Mouse (Mus musculus): ENCODE measurements around the gene Sppl3. TPM values are rescaled to one million over a fixed set of nuclear protein-coding genes. Genes with fewer than 3 reads are reported as not detected.

Gene Sppl3
- total and polyA plus RNA-seq, 2 experiments = 8.7 to 24.0 TPM

DNA sequence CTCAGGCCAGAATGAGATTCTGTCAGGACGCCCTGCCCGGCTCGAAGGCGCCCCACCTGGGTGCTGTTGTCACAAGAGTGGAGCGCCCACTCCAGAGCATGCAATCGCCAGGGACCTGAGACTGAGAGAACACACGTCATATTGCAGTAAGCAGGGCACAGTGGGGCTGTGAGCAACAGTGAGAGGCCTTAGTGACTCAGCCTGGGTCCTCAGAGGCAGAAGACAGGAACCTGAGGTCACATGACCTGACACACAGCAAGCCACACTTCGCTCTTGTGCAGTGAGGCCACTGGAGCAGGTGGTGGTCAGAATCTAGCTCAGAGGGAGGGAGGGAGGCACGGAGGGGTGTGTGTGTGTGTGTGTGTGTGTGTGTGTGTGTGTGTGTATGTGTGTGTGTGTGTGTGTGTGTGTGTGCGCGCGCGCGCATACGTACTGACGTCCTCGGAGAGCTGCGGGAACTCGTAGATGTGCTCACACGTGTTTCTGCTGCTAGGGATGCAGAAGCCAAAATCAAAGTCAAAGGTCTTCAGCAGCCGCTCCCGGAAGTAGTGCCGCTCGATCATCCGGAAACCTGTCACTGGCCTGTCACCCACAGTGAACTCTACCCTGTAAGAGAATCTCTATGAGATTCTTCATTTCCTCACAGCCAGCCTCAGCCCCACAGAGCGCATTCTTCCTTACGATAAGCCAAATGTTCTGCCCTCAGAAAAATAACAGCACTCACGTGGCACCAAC is 115.8 kb downstream of the Sppl3 start:
- peaks cover 6% of the 10 kb centered on the region; the same call in 1 of the 2 replicates for H3K36me3 ChIP-seq (ENCODE audit: control insufficient read depth, insufficient read depth, low read length)
- no peak overlapping the region for H3K4me3 ChIP-seq (ENCODE audit: insufficient read depth, low read depth, low read length)
- no peaks in the 10 kb centered on the region for H3K27me3 ChIP-seq (ENCODE audit: control insufficient read depth, insufficient read depth, low read length)
- no peaks in the 10 kb centered on the region for H3K79me2 ChIP-seq (ENCODE audit: control insufficient read depth, insufficient read depth, low read length)
- no peak overlapping the region for H3K27ac ChIP-seq (replicated peaks; ENCODE audit: insufficient read depth, low read depth, low read length)
- no peak for DNase-seq (ENCODE audit: extremely low read depth, low read depth, low spot score)
- no peaks in the 10 kb centered on the region for H3K4me1 ChIP-seq (ENCODE audit: control insufficient read depth, insufficient read depth, low read length)
- H3K9ac ChIP-seq (ENCODE audit: low read depth, low read length) = no peak overlapping the region
- no peak for TF ChIP-seq CTCF (IDR thresholded peaks at IDR 0.05; ENCODE audit: low read depth, low read length)
- TF ChIP-seq POLR2A (IDR thresholded peaks at IDR 0.05; ENCODE audit: extremely low read depth, insufficient read depth, low read length) = no peak
- WGBS = 92% methylated on average over 28 of the region's 28 CpGs

DNA sequence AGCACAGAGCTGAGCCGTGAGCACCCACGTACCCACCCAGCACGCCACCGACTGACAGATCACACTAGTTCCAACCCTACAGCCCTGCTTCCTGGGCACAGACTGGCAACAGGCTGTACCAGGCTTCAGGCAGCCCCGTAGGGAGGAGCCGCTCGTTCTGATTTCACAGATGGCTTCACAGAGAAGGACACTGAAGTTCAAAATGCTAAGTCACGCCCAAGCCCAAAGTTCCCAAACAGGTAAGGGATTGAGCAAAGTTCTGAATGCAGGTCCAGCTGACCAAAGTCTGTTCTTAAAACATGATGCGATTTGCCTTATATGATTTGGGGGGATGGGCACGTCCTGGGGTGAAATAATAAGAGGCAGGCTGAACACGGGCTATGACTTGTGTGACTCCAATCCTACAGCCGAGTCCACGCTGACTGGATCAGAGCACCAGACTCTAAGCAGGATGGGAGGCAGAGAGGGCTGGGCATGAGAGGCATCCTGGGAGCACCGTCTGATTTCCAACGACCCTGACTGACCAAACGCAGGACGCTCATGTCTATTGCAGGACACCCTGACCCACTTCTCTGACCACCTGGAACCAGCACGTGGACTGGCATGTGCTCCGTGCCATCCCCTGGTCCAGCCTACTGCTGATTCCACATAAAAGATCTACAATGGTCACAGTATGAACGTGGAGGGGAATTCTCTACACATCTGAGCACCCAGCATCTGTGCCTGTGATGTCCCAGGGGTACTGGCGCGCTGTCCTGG is 116.7 kb downstream of the Sppl3 start:
- Histone ChIP-seq H3K36me3 (ENCODE audit: control insufficient read depth, insufficient read depth, low read length) (peaks cover 6% of the 10 kb centered on the region; the same call in 1 of the 2 replicates), H3K79me2 (ENCODE audit: control insufficient read depth, insufficient read depth, low read length) (no peaks in the 10 kb centered on the region), H3K27ac (replicated peaks; ENCODE audit: insufficient read depth, low read depth, low read length) (no peak overlapping the region), H3K9ac (ENCODE audit: low read depth, low read length) (no peak overlapping the region), H3K4me3 (ENCODE audit: insufficient read depth, low read depth, low read length) (no peak overlapping the region), H3K27me3 (ENCODE audit: control insufficient read depth, insufficient read depth, low read length) (no peaks in the 10 kb centered on the region), H3K4me1 (ENCODE audit: control insufficient read depth, insufficient read depth, low read length) (no peaks in the 10 kb centered on the region)
- WGBS = 93% methylated on average over 22 of the region's 22 CpGs
- TF ChIP-seq CTCF (IDR thresholded peaks at IDR 0.05; ENCODE audit: low read depth, low read length) (no peak), POLR2A (IDR thresholded peaks at IDR 0.05; ENCODE audit: extremely low read depth, insufficient read depth, low read length) (no peak)
- peak; percentile 34 for DNase-seq (ENCODE audit: extremely low read depth, low read depth, low spot score)

DNA sequence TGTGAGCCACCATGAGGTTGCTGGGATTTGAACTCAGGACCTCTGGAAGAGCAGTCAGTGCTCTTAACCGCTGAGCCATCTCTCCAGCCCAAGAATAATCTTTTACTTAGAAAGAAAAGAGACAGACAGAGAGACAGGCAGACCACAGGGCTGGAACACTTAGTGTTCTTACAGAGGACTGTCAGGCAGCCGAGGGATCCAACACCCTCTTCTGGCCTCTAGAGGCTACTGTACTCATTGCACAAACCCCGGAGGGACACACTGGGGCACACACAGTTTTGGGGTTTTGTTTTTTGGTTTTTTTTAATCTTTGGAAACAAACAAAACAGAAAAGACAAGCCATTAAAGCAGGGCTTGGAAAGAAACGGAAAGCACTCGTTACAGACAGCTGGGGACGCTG is 118.4 kb downstream of the Sppl3 start:
- 93% methylated on average over 6 of the region's 6 CpGs for WGBS
- Histone ChIP-seq H3K27me3 (ENCODE audit: control insufficient read depth, insufficient read depth, low read length) (no peaks in the 10 kb centered on the region), H3K4me1 (ENCODE audit: control insufficient read depth, insufficient read depth, low read length) (peaks cover 9% of the 10 kb centered on the region; the same call in 1 of the 2 replicates), H3K79me2 (ENCODE audit: control insufficient read depth, insufficient read depth, low read length) (peaks cover 3% of the 10 kb centered on the region; the same call in 1 of the 2 replicates), H3K36me3 (ENCODE audit: control insufficient read depth, insufficient read depth, low read length) (peaks cover 6% of the 10 kb centered on the region; the same call in 1 of the 2 replicates), H3K27ac (replicated peaks; ENCODE audit: insufficient read depth, low read depth, low read length) (no peak overlapping the region), H3K4me3 (ENCODE audit: insufficient read depth, low read depth, low read length) (no peak overlapping the region), H3K9ac (ENCODE audit: low read depth, low read length) (no peak overlapping the region)
- TF ChIP-seq POLR2A (IDR thresholded peaks at IDR 0.05; ENCODE audit: extremely low read depth, insufficient read depth, low read length) (no peak), CTCF (IDR thresholded peaks at IDR 0.05; ENCODE audit: low read depth, low read length) (no peak)
- no peak for DNase-seq (ENCODE audit: extremely low read depth, low read depth, low spot score)

DNA sequence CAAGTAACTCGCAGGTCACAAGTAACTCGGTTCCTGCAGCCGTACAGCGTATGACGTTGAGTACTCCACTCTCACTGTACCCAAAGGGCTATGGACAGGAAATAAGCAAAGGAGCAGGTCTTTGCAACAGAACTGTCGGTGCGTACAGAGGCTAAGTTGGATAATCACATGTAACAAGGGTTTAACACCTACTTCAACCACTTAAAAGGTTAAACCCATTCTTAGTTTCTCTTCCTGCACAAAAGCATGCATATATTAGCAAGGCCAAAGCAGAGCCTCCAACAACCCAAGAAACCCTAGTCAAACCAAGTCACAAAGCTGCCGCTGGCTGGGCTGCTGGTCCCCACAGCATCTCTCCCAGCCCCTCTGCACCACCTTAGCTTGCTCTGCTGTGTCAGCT is 121.5 kb downstream of the Sppl3 start:
- H3K4me1 ChIP-seq (ENCODE audit: control insufficient read depth, insufficient read depth, low read length) = peaks cover 9% of the 10 kb centered on the region; the same call in 1 of the 2 replicates
- H3K4me3 ChIP-seq (ENCODE audit: insufficient read depth, low read depth, low read length) = no peak overlapping the region
- no peak for DNase-seq (ENCODE audit: extremely low read depth, low read depth, low spot score)
- no peaks in the 10 kb centered on the region for H3K27me3 ChIP-seq (ENCODE audit: control insufficient read depth, insufficient read depth, low read length)
- H3K36me3 ChIP-seq (ENCODE audit: control insufficient read depth, insufficient read depth, low read length) = peaks cover 6% of the 10 kb centered on the region; the same call in 1 of the 2 replicates
- H3K27ac ChIP-seq (replicated peaks; ENCODE audit: insufficient read depth, low read depth, low read length) = no peak overlapping the region
- 93% methylated on average over 8 of the region's 8 CpGs for WGBS
- H3K79me2 ChIP-seq (ENCODE audit: control insufficient read depth, insufficient read depth, low read length) = peaks cover 4% of the 10 kb centered on the region; the same call in 1 of the 2 replicates
- no peak overlapping the region for H3K9ac ChIP-seq (ENCODE audit: low read depth, low read length)
- no peak for TF ChIP-seq CTCF (IDR thresholded peaks at IDR 0.05; ENCODE audit: low read depth, low read length)
- no peak for TF ChIP-seq POLR2A (IDR thresholded peaks at IDR 0.05; ENCODE audit: extremely low read depth, insufficient read depth, low read length)

DNA sequence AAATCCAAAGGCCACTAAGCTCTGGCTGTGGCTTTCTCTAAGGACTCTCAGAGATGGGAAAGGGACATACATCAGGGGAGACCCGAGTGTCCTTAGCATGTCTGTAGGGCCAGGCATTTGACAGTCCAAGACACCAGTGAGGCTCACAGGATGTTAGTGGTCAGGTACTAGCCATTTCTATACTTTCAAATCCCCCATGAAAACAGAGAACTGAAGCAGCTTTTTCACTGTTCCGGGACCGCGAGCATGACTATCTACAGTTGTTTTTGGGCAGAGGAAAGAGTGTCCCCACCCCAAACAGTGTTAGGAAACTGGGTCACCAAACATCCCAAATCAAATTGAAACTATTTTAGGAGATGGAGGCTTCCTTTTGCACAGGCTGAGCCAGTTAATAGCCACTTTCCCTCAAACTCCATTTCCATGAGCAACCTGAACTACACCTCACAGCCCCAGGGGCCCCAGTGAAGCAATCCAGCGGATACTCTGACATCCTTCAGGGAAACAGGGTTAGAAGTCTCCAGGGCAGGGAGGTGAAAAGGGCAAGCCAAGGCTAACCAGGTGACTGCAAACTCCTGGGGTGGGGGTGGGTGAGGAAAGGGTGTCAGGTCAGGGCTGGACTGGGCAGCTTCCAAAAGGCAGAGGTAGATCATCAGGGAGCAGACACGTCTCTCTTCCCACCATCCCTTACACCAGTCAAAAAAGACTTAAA is 122.6 kb downstream of the Sppl3 start:
- no peak overlapping the region for H3K9ac ChIP-seq (ENCODE audit: low read depth, low read length)
- peaks cover 9% of the 10 kb centered on the region; the same call in 1 of the 2 replicates for H3K4me1 ChIP-seq (ENCODE audit: control insufficient read depth, insufficient read depth, low read length)

More for the DNA sequence above, 122.6 kb downstream of the Sppl3 start:
- Histone ChIP-seq H3K4me3 (ENCODE audit: insufficient read depth, low read depth, low read length) (no peak overlapping the region), H3K79me2 (ENCODE audit: control insufficient read depth, insufficient read depth, low read length) (peaks cover 4% of the 10 kb centered on the region; the same call in 1 of the 2 replicates), H3K27ac (replicated peaks; ENCODE audit: insufficient read depth, low read depth, low read length) (no peak overlapping the region), H3K27me3 (ENCODE audit: control insufficient read depth, insufficient read depth, low read length) (no peaks in the 10 kb centered on the region), H3K36me3 (ENCODE audit: control insufficient read depth, insufficient read depth, low read length) (peaks cover 3% of the 10 kb centered on the region; the same call in 1 of the 2 replicates)
- DNase-seq (ENCODE audit: extremely low read depth, low read depth, low spot score) = peak; percentile 62
- TF ChIP-seq POLR2A (IDR thresholded peaks at IDR 0.05; ENCODE audit: extremely low read depth, insufficient read depth, low read length) = no peak
- TF ChIP-seq CTCF (IDR thresholded peaks at IDR 0.05; ENCODE audit: low read depth, low read length) = no peak
- 23% methylated on average over 6 of the region's 6 CpGs for WGBS
